Mouse (Mus musculus): ENCODE measurements around the gene Vps35l. TPM values are rescaled to one million over a fixed set of nuclear protein-coding genes. Genes with fewer than 3 reads are reported as not detected.
A peak's percentile ranks its signal among the peaks of the same experiment; 100 is the strongest.

Gene Vps35l
- total and polyA plus RNA-seq, 2 experiments from 2014 or later = 85.6 to 92.1 TPM

GRCm38 (mm10) chr7:118855877-118856304, 115.9 kb downstream of the Vps35l start, which contains the start of gene Knop1:
TSS of gene Knop1 (minus strand) at chr7:118856254.
- H3K36me3 ChIP-seq (ENCODE audit: insufficient read depth, low read length) = peaks cover 16% of the 10 kb centered on the region; the same call in 1 of the 2 replicates
- ATAC-seq (peak; percentile 79), DNase-seq (ENCODE audit: low spot score) (no peak)
- no peaks in the 10 kb centered on the region for H3K27me3 ChIP-seq (ENCODE audit: insufficient read depth, low read length)
- H3K4me3 ChIP-seq (ENCODE audit: low read length) = peak within 1 kb of the TSS; percentile 82
- H3K27ac ChIP-seq = peak within 1 kb of the TSS; percentile 76
- WGBS = under 1% methylated on average over 46 of the region's 46 CpGs
- H3K9me3 ChIP-seq (ENCODE audit: low read length) = no peaks in the 10 kb centered on the region
- peak within 1 kb of the TSS; percentile 70 for H3K9ac ChIP-seq (replicated peaks; ENCODE audit: low read length)
- no peak for TF ChIP-seq CTCF (IDR thresholded peaks at IDR 0.05; ENCODE audit: low read depth)
- peak within 1 kb of the TSS; percentile 95 for H3K4me2 ChIP-seq (ENCODE audit: low read depth, low read length)
- H3K4me1 ChIP-seq (ENCODE audit: insufficient read depth, low read length) = peaks cover 13% of the 10 kb centered on the region; the same call in 1 of the 2 replicates

- Histone ChIP-seq H3K4me3 (ENCODE audit: low read length) (no peak overlapping the region), H3K9ac (replicated peaks; ENCODE audit: low read length) (no peak overlapping the region), H3K36me3 (ENCODE audit: insufficient read depth, low read length) (no peaks in the 10 kb centered on the region), H3K27ac (no peak overlapping the region), H3K4me1 (ENCODE audit: insufficient read depth, low read length) (peaks cover 13% of the 10 kb centered on the region; the same call in 1 of the 2 replicates), H3K4me2 (ENCODE audit: low read depth, low read length) (no peak overlapping the region), H3K9me3 (ENCODE audit: low read length) (no peaks in the 10 kb centered on the region), H3K27me3 (ENCODE audit: insufficient read depth, low read length) (no peaks in the 10 kb centered on the region)
- no peak for TF ChIP-seq CTCF (IDR thresholded peaks at IDR 0.05; ENCODE audit: low read depth)
- DNase-seq (ENCODE audit: low spot score) (no peak), ATAC-seq (no peak)
- WGBS = 91% methylated on average over 1 of the region's 1 CpGs
These were observed 118.6 kb downstream of the Vps35l start for GRCm38 (mm10) chr7:118858640-118859039.

GRCm38 (mm10) chr7:118865362-118865761, 125.3 kb downstream of the Vps35l start:
- H3K36me3 ChIP-seq (ENCODE audit: insufficient read depth, low read length) = no peaks in the 10 kb centered on the region
- no peaks in the 10 kb centered on the region for H3K4me1 ChIP-seq (ENCODE audit: insufficient read depth, low read length)
- TF ChIP-seq CTCF (IDR thresholded peaks at IDR 0.05; ENCODE audit: low read depth) = no peak
- H3K4me2 ChIP-seq (ENCODE audit: low read depth, low read length) = no peak overlapping the region
- H3K27ac ChIP-seq = no peak overlapping the region
- WGBS = 81% methylated on average over 2 of the region's 2 CpGs
- no peaks in the 10 kb centered on the region for H3K27me3 ChIP-seq (ENCODE audit: insufficient read depth, low read length)
- DNase-seq (ENCODE audit: low spot score) (no peak), ATAC-seq (no peak)
- H3K9me3 ChIP-seq (ENCODE audit: low read length) = no peaks in the 10 kb centered on the region
- no peak overlapping the region for H3K4me3 ChIP-seq (ENCODE audit: low read length)
- H3K9ac ChIP-seq (replicated peaks; ENCODE audit: low read length) = no peak overlapping the region

DNA sequence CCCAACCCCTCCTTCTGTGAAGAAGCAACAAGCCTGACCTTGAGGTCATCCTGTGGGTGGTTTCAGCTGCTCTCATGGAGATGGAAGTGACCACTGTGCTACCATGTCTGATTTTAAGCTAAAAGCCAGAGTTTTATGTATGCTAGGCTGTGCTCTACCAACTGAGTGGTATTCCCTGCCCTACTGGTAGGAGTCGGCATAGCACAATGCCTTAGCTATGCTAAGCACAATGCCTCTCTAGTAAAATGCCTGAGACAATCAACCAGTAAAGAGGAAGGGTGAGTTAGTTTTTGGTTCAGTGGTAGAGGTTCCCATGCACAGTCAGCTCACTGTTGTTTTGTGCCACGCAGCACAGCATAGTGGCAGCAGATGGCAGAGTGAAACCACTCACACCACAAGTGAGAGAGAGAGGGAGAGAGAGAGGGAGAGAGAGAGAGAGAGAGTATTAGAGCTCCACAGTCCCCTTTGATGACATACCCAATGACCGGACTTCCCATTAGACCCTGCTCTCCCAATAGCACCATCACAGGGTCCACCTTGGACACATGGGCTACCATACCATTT, 139.5 kb downstream of the Vps35l start:
- ATAC-seq (0 out of 2 replicates have a peak, but pooled peaks have one; percentile 29), DNase-seq (ENCODE audit: low spot score) (no peak)
- no peaks in the 10 kb centered on the region for H3K4me1 ChIP-seq (ENCODE audit: insufficient read depth, low read length)
- no peak overlapping the region for H3K4me3 ChIP-seq (ENCODE audit: low read length)
- H3K4me2 ChIP-seq (ENCODE audit: low read depth, low read length) = no peak overlapping the region
- TF ChIP-seq CTCF (IDR thresholded peaks at IDR 0.05; ENCODE audit: low read depth) = peak; percentile 53
- no peaks in the 10 kb centered on the region for H3K27me3 ChIP-seq (ENCODE audit: insufficient read depth, low read length)
- 81% methylated on average over 3 of the region's 3 CpGs for WGBS
- no peaks in the 10 kb centered on the region for H3K9me3 ChIP-seq (ENCODE audit: low read length)
- H3K27ac ChIP-seq = no peak overlapping the region
- no peaks in the 10 kb centered on the region for H3K36me3 ChIP-seq (ENCODE audit: insufficient read depth, low read length)
- H3K9ac ChIP-seq (replicated peaks; ENCODE audit: low read length) = no peak overlapping the region

- WGBS = 86% methylated on average over 4 of the region's 4 CpGs
- no peak overlapping the region for H3K4me3 ChIP-seq (ENCODE audit: low read length)
- no peak overlapping the region for H3K9ac ChIP-seq (replicated peaks; ENCODE audit: low read length)
- no peak overlapping the region for H3K27ac ChIP-seq
- no peak overlapping the region for H3K4me2 ChIP-seq (ENCODE audit: low read depth, low read length)
- H3K9me3 ChIP-seq (ENCODE audit: low read length) = no peaks in the 10 kb centered on the region
- no peak for TF ChIP-seq CTCF (IDR thresholded peaks at IDR 0.05; ENCODE audit: low read depth)
- no peaks in the 10 kb centered on the region for H3K27me3 ChIP-seq (ENCODE audit: insufficient read depth, low read length)
- ATAC-seq (no peak), DNase-seq (ENCODE audit: low spot score) (no peak)
- H3K36me3 ChIP-seq (ENCODE audit: insufficient read depth, low read length) = no peaks in the 10 kb centered on the region
- H3K4me1 ChIP-seq (ENCODE audit: insufficient read depth, low read length) = peaks cover 6% of the 10 kb centered on the region
These were observed 143.9 kb downstream of the Vps35l start for GRCm38 (mm10) chr7:118883957-118884356.

DNA sequence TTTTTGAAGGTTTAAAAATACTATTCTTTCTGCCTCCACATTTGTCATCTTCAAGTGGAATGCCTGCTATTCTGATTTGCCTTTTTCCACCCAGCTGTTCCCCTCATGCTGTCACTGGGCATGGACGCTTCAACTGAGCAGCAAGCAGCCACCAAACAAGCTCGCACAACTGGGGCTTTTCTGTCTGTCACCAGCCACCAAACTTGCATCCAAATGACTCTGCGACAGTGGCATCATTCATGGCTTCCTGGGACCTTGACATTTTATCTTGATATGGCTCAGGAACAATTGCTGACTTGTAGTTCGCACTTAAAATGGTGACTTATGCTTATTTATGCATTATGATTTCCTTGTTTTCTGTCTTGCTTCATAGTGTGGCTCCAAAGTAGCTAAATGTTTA, 144.9 kb downstream of the Vps35l start:
- Histone ChIP-seq H3K27me3 (ENCODE audit: insufficient read depth, low read length) (no peaks in the 10 kb centered on the region), H3K27ac (no peak overlapping the region), H3K9ac (replicated peaks; ENCODE audit: low read length) (no peak overlapping the region), H3K36me3 (ENCODE audit: insufficient read depth, low read length) (no peaks in the 10 kb centered on the region), H3K4me3 (ENCODE audit: low read length) (no peak overlapping the region), H3K4me2 (ENCODE audit: low read depth, low read length) (no peak overlapping the region), H3K9me3 (ENCODE audit: low read length) (no peaks in the 10 kb centered on the region), H3K4me1 (ENCODE audit: insufficient read depth, low read length) (peaks cover 6% of the 10 kb centered on the region)
- ATAC-seq (no peak), DNase-seq (ENCODE audit: low spot score) (no peak)
- 57% methylated on average over 4 of the region's 4 CpGs for WGBS
- no peak for TF ChIP-seq CTCF (IDR thresholded peaks at IDR 0.05; ENCODE audit: low read depth)

- DNase-seq (ENCODE audit: low spot score) (no peak), ATAC-seq (no peak)
- Histone ChIP-seq H3K27me3 (ENCODE audit: insufficient read depth, low read length) (no peaks in the 10 kb centered on the region), H3K4me2 (ENCODE audit: low read depth, low read length) (no peak overlapping the region), H3K9ac (replicated peaks; ENCODE audit: low read length) (no peak overlapping the region), H3K36me3 (ENCODE audit: insufficient read depth, low read length) (no peaks in the 10 kb centered on the region), H3K9me3 (ENCODE audit: low read length) (no peaks in the 10 kb centered on the region), H3K27ac (no peak overlapping the region), H3K4me1 (ENCODE audit: insufficient read depth, low read length) (peaks cover 6% of the 10 kb centered on the region), H3K4me3 (ENCODE audit: low read length) (no peak overlapping the region)
- 26% methylated on average over 6 of the region's 6 CpGs for WGBS
- no peak for TF ChIP-seq CTCF (IDR thresholded peaks at IDR 0.05; ENCODE audit: low read depth)
These were observed 147.5 kb downstream of the Vps35l start for GRCm38 (mm10) chr7:118887303-118888055.

Data from hindbrain, postnatal 0 days (tissue).